Mouse (Mus musculus) stomach, embryonic 16.5 days (tissue): Measurements from ENCODE around the gene Smad5. TPM values are rescaled to one million over a fixed set of nuclear protein-coding genes. Genes with fewer than 3 reads are reported as not detected.

Experiments
- ATAC-seq: fragments of 200-750 bp; cut with Nextera tagmentation; 2 replicates; pipeline ENCODE4 v1.8.0; 2017; ENCODE audit warnings: moderate number of reproducible peaks, moderate TSS enrichment; ENCODE audit not compliant: insufficient read depth, low FRiP score
- H3K27ac ChIP-seq: fragments of 300-500 bp; sonication (generic); 2 replicates; pipeline ENCODE4 v1.5.1; 2014; ENCODE audit warnings: low read length
- H3K27me3 ChIP-seq: fragments of 300-500 bp; sonication (generic); 2 replicates; pipeline ENCODE4 v1.6.1; 2014; ENCODE audit warnings: low read length, control low read depth, mixed read lengths; ENCODE audit not compliant: control insufficient read depth, insufficient read depth
- H3K36me3 ChIP-seq: fragments of 300-500 bp; sonication (generic); 2 replicates; pipeline ENCODE4 v1.6.1; 2014; ENCODE audit warnings: low read length; ENCODE audit not compliant: control insufficient read depth, insufficient read depth
- H3K4me1 ChIP-seq: fragments of 300-500 bp; sonication (generic); 2 replicates; pipeline ENCODE4 v1.6.1; 2014; ENCODE audit warnings: low read length, control low read depth, mixed read lengths; ENCODE audit not compliant: control insufficient read depth, insufficient read depth
- H3K4me2 ChIP-seq: fragments of 300-500 bp; sonication (generic); 2 replicates; pipeline ENCODE4 v1.6.1; 2014; ENCODE audit warnings: low read depth, low read length, mixed read lengths
- H3K4me3 ChIP-seq: fragments of 300-500 bp; sonication (generic); replicated peaks from 2 replicates; pipeline ENCODE4 v1.5.1; 2014; ENCODE audit warnings: mild to moderate bottlenecking, low read length
- H3K9ac ChIP-seq: fragments of 300-500 bp; sonication (generic); 2 replicates; pipeline ENCODE4 v1.6.1; 2014; ENCODE audit warnings: low read length
- H3K9me3 ChIP-seq: fragments of 300-500 bp; sonication (generic); replicated peaks from 2 replicates; pipeline ENCODE4 v1.6.1; 2016; ENCODE audit warnings: low read length, control low read depth; ENCODE audit not compliant: control insufficient read depth
- WGBS: fragments of 180-500 bp; shearing (Covaris S2); extraction: QIAGEN DNeasy Blood & Tissue Kit; methylation state at CpG from one replicate; pipeline ENCODE4 v1.1.7; 2014; 5-methylcytosine and 5-hydroxymethylcytosine counted together
- polyA plus RNA-seq: library from polyadenylated mRNA; unstranded; fragments of >200 nt; fragmentation: Nextera tagmentation; extraction: Ambion mirVana; gene quantifications from 2 replicates; pipeline ENCODE4 v1.2.1, GENCODE M21; 2015

The Smad5 gene
- polyA plus RNA-seq, 1 experiment from 2014 or later, result 27.8 TPM

GRCm38 (mm10) chr13:56755871-56756270 lies 53.1 kb downstream of the Smad5 start:
- Histone ChIP-seq H3K27me3 (peaks cover 25% of the 10 kb centered on the region), H3K9me3 (no peaks in the 10 kb centered on the region), H3K9ac (no peak overlapping the region), H3K27ac (peak overlapping the region; percentile 69), H3K4me2 (no peak overlapping the region), H3K4me1 (peaks cover 20% of the 10 kb centered on the region), H3K4me3 (no peak overlapping the region), H3K36me3 (no peaks in the 10 kb centered on the region)
- WGBS, result 58% methylated on average over 6 of the region's 6 CpGs
- peak; percentile 54 for ATAC-seq

GRCm38 (mm10) chr13:56757201-56757600 lies 54.4 kb downstream of the Smad5 start:
- peaks cover 18% of the 10 kb centered on the region for H3K27me3 ChIP-seq
- H3K9me3 ChIP-seq, result no peaks in the 10 kb centered on the region
- peaks cover 20% of the 10 kb centered on the region for H3K4me1 ChIP-seq
- no peak overlapping the region for H3K9ac ChIP-seq
- H3K27ac ChIP-seq, result peak overlapping the region; percentile 52; the same call in 1 of the 2 replicates
- peak overlapping the region; percentile 30 for H3K4me2 ChIP-seq
- H3K36me3 ChIP-seq, result no peaks in the 10 kb centered on the region
- 18% methylated on average over 12 of the region's 12 CpGs for WGBS
- H3K4me3 ChIP-seq, result no peak overlapping the region
- ATAC-seq, result peak; percentile 28; the same call in 1 of the 2 replicates

DNA sequence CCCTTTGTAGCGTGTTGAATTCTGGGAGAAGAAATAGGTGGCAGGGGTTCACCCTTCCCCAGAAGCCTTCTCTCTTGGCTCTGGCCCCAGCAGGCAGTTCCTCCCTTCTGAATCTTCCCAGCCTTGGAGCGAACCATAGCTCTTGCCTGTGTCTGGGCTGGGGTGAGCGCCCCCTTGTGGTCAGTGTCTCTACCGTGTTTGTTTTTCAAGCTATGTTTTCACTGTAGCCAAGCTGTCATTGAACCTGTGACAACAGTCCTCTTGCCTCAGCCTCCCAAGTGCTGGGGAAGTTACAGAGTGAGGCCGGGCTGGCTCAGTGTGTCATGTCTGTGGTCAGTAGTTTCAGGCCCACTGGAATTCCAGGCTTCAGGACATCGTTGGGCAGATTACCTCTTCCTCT lies 55.7 kb downstream of the Smad5 start:
- Histone ChIP-seq H3K4me2 (no peak overlapping the region), H3K4me1 (peaks cover 12% of the 10 kb centered on the region), H3K4me3 (no peak overlapping the region), H3K27me3 (peaks cover 10% of the 10 kb centered on the region), H3K27ac (peak overlapping the region; percentile 52; the same call in 1 of the 2 replicates), H3K9me3 (no peaks in the 10 kb centered on the region), H3K9ac (no peak overlapping the region), H3K36me3 (no peaks in the 10 kb centered on the region)
- 25% methylated on average over 6 of the region's 6 CpGs for WGBS
- no peak for ATAC-seq

DNA sequence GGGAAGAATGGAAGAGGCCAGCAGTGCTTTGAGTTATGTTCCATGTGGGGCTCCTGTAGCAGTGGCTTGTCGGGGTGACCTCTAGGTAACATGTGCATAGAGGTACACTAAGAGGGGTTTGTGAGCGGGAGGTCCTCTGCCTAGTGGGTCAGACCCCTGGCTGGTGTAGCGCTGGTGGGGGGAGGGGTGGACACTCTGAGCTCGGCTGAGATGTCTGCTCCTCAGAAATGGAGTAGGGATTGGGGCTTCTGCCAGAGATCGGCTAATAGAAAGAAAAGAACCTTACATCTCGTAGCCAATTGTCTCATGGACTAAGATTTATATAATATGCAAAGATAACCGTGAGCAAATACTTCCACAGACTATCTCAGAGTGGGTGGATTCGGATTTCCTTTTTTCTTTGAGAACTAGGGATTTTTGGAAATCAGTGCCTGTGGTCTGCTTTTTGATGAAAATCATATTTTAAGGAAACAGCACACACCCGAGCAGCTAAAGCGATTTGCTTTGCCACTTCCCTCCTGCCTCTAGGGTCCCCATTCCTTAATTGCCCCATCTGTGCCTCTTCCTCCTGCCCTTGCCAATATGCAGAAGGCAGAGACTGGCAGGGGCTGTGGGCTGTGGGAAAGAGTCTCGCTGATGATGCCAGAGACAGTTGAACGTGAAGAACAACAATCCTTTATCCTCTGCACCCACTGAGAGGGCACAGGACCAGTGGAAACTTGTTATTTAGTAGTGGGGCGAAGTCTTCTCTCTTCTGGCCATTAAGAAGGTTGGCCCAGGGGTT lies 59.8 kb downstream of the Smad5 start:
- Histone ChIP-seq H3K9me3 (no peaks in the 10 kb centered on the region), H3K36me3 (no peaks in the 10 kb centered on the region), H3K27ac (no peak overlapping the region), H3K4me1 (peaks cover 10% of the 10 kb centered on the region), H3K9ac (no peak overlapping the region), H3K4me3 (no peak overlapping the region), H3K4me2 (no peak overlapping the region), H3K27me3 (no peaks in the 10 kb centered on the region)
- ATAC-seq, result no peak
- 34% methylated on average over 13 of the region's 13 CpGs for WGBS

DNA sequence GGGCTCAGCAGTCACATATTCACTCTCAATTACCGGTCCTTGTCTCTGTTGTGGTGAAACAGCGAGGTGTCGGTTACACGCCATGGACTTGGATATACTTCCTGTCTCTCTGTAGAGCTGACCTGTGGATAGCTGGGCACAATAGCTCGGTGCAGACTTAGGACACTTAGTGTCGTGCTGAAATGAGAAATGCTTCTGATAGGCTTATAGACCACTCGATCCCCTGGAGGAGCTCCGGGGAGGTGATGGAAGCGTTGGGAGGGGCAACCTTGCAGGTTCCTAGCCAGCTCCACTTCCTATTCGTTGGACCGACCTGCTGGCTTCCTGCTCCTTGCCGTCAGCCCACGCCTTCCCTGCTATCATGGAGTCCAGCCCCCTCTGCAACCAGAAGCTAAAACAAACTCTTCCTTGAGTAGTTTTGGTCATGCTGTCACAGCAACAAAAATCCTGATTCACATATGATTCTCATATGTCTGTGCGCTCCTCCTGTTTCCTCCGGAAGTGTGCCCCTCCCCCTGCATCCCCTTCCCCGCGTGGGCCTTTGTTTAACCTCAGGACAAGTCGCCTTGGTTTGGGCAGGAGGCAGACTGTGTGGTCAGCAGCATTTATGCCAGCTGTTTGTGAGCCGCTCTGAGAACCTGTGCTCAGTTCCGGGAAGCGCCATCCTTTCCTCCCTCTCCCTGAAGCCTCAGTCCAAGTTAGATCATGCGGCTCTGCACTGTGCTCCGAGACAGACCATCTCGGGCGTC lies 62.6 kb downstream of the Smad5 start:
- no peak for ATAC-seq
- WGBS, result 31% methylated on average over 25 of the region's 25 CpGs

GRCm38 (mm10) chr13:56766211-56766610 lies 63.4 kb downstream of the Smad5 start:
- H3K27ac ChIP-seq, result no peak overlapping the region

More for the DNA sequence above, 62.6 kb downstream of the Smad5 start:
- no peak overlapping the region for H3K27ac ChIP-seq
- H3K36me3 ChIP-seq, result no peaks in the 10 kb centered on the region
- no peak overlapping the region for H3K4me3 ChIP-seq
- H3K4me2 ChIP-seq, result peak overlapping the region; percentile 37
- H3K27me3 ChIP-seq, result no peaks in the 10 kb centered on the region
- no peaks in the 10 kb centered on the region for H3K9me3 ChIP-seq
- 0 out of 2 replicates have a peak, but pooled peaks cover 4% of the 10 kb centered on the region for H3K4me1 ChIP-seq
- peak overlapping the region; percentile 19; the same call in 1 of the 2 replicates for H3K9ac ChIP-seq

GRCm38 (mm10) chr13:56769431-56769830 lies 66.6 kb downstream of the Smad5 start:
- ATAC-seq, result no peak
- 0 out of 2 replicates have a peak, but pooled peaks cover 4% of the 10 kb centered on the region for H3K4me1 ChIP-seq
- H3K9me3 ChIP-seq, result no peaks in the 10 kb centered on the region
- H3K27ac ChIP-seq, result no peak overlapping the region
- no peak overlapping the region for H3K9ac ChIP-seq
- H3K36me3 ChIP-seq, result no peaks in the 10 kb centered on the region
- no peaks in the 10 kb centered on the region for H3K27me3 ChIP-seq
- H3K4me2 ChIP-seq, result no peak overlapping the region
- no peak overlapping the region for H3K4me3 ChIP-seq
- 44% methylated on average over 4 of the region's 4 CpGs for WGBS

More at GRCm38 (mm10) chr13:56766211-56766610, 63.4 kb downstream of the Smad5 start:
- 29% methylated on average over 5 of the region's 5 CpGs for WGBS
- ATAC-seq, result no peak
- no peaks in the 10 kb centered on the region for H3K27me3 ChIP-seq
- H3K4me3 ChIP-seq, result no peak overlapping the region
- no peak overlapping the region for H3K9ac ChIP-seq
- H3K4me2 ChIP-seq, result no peak overlapping the region
- H3K9me3 ChIP-seq, result no peaks in the 10 kb centered on the region
- 0 out of 2 replicates have a peak, but pooled peaks cover 4% of the 10 kb centered on the region for H3K4me1 ChIP-seq
- H3K36me3 ChIP-seq, result no peaks in the 10 kb centered on the region

DNA sequence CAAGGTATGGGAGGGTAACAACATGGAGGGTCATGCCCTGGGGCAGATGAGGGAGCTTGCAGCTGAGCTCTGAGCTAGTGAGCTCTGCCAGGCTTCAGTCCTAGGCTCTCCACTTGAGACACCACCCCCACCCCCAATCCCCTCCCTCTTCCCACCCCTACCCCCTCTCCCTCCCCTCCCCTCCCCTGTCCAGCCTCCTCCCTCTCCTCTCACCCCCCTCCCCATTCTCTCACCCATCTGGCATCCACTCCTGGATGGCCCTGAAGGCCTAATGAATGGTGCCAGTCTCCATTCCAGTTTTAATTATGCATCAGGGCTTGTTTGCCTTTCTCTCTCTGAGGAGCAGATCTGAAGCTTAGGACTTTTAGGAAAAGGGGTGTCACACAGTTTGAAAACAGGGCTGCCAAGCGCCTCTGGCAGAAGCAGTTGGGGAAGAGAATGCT lies 67.3 kb downstream of the Smad5 start:
- H3K9ac ChIP-seq, result no peak overlapping the region
- H3K4me3 ChIP-seq, result no peak overlapping the region
- H3K27ac ChIP-seq, result no peak overlapping the region
- no peaks in the 10 kb centered on the region for H3K36me3 ChIP-seq
- no peaks in the 10 kb centered on the region for H3K27me3 ChIP-seq
- no peak for ATAC-seq
- H3K4me2 ChIP-seq, result no peak overlapping the region
- no peaks in the 10 kb centered on the region for H3K9me3 ChIP-seq
- 77% methylated on average over 1 of the region's 1 CpGs for WGBS
- 0 out of 2 replicates have a peak, but pooled peaks cover 4% of the 10 kb centered on the region for H3K4me1 ChIP-seq

DNA sequence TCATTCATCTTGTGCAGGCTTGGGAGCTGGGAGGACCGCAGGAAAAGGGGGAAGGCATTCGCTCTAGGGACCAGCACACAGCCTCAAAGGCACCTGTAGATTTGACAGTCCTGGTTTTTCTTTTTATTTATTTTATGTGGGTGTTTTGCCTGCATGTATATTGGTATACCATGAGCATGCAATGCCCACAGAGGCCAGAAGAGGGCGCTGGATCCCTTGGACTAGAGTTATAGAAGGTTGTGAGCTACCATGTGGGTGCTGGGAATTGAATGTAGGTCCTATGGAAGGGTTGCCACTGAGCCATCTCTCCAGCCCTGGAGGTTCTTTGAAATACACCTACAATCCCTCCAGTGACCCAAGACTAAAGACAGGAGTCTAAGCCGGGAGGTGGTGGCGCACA lies 68.0 kb downstream of the Smad5 start:
- no peak overlapping the region for H3K9ac ChIP-seq
- H3K27me3 ChIP-seq, result no peaks in the 10 kb centered on the region
- H3K4me1 ChIP-seq, result 0 out of 2 replicates have a peak, but pooled peaks cover under 1% of the 10 kb centered on the region
- no peaks in the 10 kb centered on the region for H3K9me3 ChIP-seq
- WGBS, result 67% methylated on average over 5 of the region's 5 CpGs
- no peak for ATAC-seq
- no peak overlapping the region for H3K27ac ChIP-seq
- H3K4me3 ChIP-seq, result no peak overlapping the region
- no peaks in the 10 kb centered on the region for H3K36me3 ChIP-seq
- no peak overlapping the region for H3K4me2 ChIP-seq
